Mouse (Mus musculus) c-Kit-positive CD71-positive TER-119-positive erythroid progenitor cells, embryonic 14.5 days (primary cell): Measurements from ENCODE around the gene Scgb1a1.
"Not testable (repeated sequence)": the region's sequence is repeated elsewhere in the genome, so short reads cannot be mapped to it uniquely, and the experiment has no call there.

Experiments
- DNase-seq: peaks from one replicate; pipeline ENCODE4 v3.0.0-alpha.2; 2013; ENCODE audit warnings: low spot score

Scgb1a1 gene

DNA sequence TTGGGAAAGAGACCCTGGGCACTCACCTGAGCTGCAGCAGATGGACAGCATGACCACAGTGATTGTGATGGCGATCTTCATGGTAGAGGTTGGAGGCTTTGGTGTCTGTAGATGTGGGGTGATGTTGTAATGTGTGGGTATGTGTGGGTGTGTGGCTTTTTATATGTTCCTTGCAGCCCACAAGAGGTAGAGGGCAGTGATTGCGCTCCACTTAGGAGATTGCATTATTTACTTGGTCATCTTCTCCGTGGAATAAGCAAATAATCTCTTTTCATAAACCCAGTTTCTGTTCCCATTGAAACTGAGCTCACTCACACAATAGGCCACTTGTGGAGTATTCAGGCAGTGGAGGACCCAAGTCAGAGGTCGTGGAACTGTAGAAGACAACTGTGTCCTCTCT, at the start of gene Scgb1a1:
TSS of gene Scgb1a1 (minus strand) at position 138 of the 400 bp plus-strand sequence.
- no peak for DNase-seq

DNA sequence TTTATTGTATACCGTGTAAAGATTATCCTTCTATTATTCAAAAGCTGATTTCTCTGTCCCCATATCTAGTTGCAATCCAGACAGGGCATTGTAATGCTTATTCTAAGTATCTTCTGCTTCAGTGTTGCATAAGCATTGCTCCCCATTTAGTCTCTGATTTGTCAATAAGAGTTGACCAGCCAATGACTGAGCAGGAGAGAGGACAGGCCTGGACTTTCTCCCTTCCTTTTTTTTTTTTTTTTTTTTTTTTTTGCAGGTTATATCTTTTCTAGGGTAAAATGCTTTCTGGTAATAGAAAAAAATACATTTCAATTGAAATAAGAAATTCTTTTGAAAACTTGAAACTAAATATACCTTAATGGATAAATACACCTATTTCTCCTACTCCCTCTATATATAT, 49.4 kb upstream of the Scgb1a1 start:
- DNase-seq, result no peak

DNA sequence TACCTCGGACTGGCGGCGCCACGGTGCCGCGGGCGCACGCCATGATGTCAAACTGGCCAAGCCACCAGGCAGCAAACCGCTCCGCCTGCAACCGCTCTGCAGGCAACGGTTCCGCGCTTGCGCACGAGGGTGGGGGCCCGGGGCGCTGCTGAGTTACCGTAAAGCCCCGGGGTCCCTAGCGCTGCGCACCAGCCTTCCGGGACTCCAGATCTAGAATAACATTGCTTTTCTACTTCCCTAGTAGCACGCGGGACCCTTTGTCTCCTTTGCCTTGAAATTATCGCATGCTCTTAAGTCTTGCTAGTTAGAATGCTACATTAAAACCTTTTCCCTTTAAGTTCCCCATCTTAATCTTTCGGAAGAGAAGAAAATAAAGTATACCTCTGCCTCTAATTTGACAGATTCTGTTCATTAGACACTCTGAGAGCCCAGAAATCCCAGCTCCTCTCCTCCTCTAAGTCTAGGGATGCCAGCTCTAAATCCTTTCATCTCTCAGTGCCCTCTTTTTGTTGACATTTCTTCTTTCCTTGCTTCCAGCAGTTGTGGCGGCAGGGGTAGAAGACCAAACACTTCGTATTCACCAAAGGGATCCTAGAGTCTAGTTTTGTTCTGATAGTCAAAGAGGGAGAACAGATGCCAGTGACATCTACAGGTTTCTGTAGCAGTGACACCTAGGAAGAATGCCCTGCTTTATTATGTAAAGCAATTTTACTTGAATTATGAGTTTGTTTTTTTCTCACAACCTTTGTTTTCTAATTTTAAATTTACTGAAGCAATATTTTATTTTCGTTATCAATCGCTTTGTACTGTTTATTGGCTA, 48.0 kb upstream of the Scgb1a1 start, which contains the start of gene Asrgl1:
TSS of gene Asrgl1 (minus strand) at position 125 of the 820 bp plus-strand sequence.
- peak; percentile 75 for DNase-seq

DNA sequence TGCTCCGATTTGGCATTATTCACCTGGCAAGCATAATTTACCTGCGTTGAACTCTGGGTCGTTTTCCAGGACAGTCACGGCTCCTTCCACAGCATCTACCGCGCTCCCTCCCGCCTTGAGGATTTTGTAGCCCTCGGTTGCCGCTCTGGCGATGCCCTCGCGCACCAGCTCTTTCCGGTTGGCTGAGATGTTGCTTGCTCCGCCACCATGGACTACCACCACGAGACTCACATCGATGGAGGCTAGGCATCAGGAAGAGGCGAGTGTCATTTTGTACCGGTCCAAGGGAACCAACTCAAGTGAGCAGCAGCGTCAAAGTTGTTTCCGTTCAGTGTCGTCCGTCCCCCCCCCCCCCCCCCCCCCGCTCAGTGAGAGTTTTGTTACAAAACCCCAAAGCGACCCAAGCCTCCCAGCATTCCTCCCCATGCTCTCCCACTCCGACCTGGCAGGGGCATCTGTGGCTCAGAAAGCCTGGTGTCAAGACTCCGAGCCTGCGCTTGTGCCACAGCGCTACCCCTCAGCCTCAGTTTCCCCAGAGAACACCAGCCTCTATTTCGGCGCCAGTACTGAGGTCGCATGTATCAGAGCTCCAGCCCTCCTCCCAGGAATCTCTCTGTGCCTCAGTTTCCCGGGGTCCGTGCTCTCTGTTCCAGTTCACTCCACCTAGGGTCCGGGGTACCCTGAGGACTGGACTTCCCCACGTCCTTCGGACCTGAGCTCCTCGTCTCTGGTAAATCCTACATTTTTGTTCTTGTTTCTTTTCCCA, 47.2 kb upstream of the Scgb1a1 start:
- peak; percentile 34 for DNase-seq

DNA sequence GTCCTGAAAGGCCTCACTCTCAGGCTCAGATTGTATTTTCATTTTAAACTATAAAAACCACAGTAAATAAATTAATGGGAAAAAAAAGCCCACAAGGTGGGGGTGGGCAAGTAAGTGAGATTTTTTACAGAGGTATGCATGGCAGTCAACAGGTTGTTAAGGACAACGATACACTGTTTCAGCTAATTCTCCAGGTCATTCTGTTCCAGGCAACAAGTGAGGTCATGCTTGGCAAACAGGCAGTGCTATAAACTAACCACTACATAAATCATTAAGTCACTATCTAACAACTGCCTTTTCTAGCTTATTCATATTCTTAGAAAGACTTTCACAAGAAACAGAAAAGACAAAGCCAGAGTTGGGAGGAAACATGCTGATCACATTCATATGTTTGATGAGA, 42.2 kb upstream of the Scgb1a1 start:
- DNase-seq, result no peak

DNA sequence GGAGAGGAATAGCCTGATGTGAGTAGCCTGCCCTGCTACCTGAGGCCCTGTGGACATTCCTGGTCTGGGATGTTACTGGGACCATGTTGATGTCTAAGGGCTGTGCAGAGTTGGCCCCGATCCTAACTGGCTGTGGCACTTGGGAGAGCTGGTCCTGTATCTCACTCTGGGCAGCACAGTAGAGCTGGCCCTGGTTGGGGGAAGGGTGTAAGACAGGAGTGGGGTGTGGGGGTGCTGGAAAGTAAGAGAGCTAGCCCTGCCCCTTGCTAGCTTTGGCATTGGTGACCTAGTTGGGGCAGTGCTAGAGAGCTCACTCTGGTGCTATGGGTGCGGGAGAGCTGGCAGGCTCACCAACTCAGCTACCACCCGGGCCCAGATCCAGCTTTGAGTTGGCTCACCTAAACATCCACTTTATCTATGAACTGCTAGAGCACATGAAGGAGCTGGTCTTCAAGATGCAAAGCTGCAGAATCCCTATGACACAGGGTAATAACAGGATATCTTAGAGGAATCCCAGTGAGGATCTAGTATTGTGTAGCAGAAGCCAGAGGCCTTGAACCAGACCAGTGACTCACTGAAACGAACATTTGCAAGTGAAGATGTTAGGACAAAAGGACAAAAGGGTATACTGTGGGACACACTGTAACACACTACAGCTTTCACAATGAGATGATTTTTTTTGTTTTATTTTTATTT, 40.9 kb upstream of the Scgb1a1 start:
- DNase-seq, result no peak

DNA sequence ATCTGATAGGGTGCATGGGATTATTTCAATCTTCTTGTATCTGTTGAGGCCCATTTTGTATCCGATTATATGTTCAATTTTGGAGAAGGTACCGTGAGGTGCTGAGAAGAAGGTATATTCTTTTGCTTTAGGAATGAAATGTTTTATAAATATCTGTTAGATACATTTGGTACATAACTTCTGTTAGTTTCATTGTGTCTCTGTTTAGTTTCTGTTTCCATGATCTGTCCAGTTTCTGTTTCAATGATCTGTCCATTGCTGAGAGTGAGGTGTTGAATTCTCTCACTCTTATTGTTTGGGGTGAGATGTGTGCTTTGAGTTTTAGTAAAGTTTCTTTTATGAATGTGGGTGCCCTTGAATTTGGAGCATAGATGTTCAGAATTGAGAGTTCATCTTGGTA, 36.2 kb upstream of the Scgb1a1 start:
- not testable (repeated sequence) for DNase-seq

DNA sequence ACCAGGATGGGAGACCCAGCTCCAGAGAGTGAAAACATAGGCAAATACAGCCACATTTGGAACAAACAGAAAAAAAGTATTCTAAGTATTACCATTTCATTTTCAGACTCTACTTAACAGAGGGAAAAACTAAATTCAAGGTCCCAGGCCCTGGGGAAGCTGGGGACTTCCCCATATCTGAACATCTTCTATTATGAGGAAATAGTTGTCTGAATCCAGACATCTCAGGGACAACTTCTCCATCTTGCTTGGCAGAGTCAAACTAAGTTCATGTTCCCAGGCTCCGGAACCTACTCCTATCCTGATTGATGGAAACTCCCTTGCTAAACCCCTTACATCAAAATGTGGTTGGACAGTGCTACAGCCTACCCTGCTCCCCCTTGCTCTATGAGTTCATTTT, 34.6 kb upstream of the Scgb1a1 start:
- DNase-seq, result no peak

DNA sequence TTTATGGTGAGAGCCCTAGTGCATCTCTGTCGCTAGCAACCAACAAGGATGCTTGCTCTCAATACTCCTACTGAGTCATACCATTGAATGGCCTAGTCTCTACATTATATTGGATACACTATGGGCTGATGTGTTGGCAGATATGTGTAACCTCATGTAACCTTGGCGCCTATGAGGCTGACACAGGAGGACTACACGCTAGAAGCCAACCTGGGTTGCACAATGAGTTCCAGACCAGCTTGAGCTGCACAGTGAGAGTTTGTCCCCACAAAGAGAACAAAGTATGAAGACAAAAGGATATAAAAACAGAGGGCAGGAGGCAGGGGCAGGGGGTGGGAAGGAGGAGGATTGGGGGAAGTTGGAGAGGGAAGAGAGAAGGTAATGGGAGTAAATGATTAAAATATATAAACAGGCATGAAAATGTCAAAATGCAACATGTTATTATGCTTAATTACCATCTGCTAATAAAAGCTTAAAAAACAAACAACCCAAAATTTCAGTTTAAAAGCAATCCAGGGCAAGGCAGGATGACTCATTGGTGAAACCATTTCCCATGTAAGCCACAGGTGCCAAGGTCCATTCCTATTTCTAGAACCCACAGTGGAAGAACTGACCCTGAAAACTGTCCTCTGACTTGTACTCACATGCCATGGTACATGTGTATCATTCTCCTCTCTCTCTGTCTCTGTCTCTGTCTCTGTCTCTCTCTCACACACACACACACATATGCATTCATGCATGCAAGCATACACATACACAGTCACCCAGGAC, 32.1 kb upstream of the Scgb1a1 start:
- DNase-seq, result no peak

DNA sequence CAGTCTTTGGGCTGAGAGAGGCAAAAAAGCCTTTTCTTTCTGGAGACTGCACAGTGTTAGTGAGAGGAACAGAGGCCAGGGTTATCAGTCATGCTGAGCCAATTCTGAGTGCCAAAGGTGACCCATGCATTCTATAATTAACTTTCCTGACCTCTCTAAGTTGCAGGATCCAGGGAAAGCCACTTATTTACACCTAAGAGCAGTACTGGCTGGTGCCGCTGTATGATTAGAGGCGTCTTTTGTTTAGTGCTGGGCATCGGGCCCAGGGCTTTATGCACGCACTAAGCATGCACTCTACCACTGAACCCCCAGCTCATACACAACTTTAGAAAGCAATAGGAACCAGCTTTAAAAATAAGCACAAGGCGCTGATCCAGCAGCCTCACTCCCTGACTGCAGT, 29.5 kb upstream of the Scgb1a1 start:
- DNase-seq, result no peak

DNA sequence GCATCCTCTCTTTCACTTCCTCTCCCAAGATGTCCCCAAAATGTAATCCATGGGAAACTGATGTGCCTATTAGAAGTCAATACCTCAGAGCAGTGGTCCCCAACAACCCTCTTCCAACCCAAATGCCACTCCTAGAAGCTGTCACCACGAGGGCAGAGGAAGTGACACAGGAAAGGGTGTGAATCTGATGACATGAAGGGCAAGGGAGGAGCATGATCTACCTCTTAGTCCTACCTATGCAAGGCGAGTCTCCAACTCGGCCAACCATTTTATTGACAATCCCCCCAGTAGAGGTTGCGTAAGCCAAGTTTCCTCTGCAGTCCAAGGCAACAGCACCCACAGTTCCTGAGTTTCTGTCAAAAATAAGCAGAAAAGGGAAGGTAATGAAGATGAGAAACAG, 28.5 kb upstream of the Scgb1a1 start:
- DNase-seq, result no peak

DNA sequence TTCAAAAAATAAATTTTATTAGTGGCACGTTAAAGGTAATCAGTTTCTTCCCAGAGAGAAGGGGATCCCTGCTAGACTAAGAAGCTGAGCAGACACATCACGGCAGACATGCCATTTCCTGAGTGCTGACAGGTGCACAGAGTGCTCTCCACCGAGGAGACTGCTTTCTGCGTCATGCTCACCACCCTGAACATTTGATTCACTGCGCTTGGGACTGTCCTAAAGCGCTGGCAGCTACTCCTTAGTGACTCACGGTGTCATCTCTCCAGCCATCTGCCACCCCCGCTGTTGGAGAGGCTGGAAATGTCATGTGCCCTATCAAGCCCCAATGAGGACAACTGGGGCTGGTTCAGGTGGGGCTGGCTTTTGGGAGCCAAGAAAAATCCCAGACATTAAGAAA, 24.3 kb upstream of the Scgb1a1 start:
- no peak for DNase-seq

DNA sequence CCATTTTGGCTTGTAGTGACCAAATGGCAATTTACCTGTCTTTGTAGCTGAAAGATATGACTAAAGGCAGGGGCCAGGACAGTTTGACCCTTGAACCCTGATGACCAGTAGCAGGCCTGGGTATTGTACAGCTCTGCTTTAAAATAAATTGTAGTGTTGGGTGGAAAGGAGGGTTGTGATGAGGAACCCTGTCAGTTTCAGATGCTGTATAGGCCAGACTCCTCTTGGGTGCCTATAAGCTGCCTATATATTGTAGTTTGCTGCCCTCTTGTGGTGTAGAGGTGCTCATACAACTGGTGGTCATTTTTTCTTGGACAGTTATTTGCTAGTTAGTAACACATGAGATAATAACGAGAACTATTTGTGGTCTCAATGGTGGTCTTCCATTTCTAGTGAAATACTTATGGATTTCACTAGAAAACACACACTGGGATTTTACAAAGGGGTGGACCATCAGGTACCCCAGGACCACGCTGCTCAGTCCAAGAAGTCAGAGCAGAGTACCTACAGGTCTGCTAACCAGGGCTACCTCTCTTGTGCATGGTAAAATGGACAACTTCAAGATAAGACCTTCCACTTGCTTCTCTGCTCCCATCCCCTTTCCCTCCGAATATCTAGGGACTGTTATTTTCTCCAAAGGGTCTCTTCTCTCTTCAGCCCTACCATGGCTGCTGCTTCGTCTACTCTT, 22.6 kb upstream of the Scgb1a1 start:
- peak; percentile 72 for DNase-seq

DNA sequence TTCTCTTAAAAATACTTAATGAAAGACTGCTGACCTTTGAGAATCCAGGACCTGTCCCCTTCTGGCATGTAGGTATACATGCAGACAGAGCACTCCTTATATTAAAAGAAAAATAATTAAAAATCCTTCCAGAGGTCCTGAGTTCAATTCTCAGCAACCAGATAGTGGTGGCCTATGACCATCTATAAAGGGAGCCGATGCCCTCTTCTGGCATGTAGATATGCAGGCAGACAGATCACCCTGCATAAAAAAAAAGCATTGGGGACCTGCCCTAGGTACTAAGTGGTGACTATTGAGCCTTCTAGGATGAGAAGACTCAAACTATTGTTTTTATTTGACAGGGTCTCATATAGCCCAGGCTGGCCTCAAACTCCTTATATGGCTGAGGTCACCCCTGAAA, 20.8 kb upstream of the Scgb1a1 start:
- no peak for DNase-seq

DNA sequence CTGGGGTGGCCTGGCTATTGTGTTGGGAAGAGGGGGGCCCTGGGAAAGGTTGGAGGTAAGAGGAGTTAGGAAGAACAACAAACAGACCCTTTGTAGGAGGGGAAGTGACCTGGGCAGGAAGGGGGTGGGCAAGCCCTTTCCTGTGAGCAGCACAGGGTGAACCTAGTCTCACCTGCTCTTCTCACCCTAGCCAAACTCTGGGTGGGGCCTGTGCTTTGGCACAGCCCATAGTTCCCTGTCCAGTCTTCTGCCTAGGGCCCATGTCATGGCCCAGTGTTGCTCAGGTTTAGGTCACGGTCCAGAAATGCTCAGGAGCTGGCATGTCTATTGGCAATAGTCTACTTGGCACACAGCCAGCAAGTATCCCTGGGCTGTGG, 19.6 kb upstream of the Scgb1a1 start:
- DNase-seq, result no peak

DNA sequence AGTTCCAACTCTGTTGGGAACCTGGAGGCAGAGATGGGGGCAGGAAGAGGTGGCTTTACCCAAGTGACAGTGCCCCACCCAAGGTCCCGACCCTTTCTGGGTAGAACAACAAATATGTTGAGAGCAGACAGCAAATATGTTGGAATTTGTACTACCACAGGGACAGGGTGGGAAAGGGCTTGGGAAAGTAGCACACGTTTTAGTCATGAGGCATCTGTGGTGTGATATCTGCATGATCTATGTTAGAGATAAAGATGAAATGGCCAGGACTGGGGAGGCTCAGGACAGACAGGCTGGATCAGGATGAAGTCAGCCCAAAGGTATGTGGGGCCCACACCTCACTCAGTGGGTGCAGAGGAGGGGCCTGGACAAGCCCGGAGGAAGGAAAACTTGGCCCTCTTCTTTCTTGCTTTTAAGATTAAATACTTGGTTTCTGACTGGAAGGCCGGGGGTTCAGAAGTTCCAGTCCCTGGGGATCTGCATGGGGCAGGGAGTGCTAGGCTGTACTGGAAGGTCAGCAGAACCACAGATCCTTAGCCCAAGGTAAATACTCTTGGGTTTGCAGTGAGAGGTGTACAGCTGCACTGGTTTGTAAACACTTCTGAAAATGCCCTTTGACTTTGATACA, 19.1 kb upstream of the Scgb1a1 start:
- DNase-seq, result no peak

DNA sequence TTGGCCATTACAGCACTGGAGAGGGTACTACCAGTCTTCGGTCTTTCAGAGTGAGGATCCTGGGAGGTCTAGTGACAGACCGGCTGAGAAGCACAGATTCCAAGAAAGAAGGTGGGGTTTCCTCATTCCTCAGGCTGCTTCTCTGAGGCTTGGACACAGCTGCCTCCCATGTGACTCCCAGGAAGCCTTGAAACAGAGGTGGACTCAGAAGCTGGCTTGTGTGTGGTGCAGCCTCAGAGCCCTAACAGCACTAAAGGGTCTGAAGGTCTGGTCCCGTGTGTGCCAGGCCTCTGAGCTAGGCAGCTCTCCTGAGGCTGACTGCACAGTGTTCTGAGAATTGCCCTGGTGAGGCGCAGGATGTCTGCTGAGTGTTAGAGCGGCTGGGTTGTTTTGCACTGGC, 18.3 kb upstream of the Scgb1a1 start:
- no peak for DNase-seq

DNA sequence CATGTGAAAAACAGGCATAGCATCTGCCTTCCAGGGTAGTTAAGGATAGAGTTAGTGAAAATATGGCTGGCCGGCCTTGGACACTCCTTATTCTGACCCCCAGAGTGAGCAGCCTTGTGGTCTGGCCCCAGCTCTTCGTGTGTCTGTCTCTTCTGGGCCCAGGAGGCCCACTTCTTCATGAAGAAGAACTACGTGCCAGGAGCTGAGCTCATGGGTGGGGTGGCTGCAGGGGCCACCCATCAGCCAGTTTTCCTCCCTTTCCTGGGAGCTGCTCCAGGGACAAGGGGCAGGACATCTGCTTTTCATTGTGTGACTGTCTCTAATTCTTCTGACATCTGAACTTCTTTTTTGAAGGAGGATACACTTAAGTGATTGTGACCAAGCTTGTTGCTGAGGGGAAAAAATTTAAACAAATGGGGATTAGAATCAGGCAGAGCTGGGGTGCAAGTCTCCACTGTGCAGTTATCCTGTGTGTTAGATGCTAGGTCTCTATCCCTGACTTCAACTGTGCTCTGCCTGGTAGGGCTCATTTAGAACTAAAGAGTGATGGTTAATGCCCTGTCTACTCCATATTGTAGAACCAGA, 17.4 kb upstream of the Scgb1a1 start:
- no peak for DNase-seq

DNA sequence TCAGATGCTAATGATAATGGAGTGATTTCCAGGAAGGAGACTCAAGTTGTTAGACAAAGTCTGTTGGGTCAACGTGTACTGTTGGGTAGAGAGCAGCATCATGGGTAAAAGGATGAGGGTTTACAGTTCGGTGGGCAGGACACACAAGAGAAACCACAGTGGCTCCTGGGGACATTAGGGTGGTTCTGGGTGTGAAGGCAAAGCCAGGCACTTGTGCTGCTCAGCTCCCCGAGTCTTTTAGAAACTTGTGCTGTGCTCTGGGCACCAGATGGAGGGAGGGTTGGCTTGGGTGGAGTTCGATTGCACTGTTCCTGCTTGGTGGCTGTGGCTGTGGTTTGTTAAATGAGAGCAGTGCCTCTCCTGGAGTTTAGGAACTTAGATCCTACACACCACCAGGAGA, 16.2 kb upstream of the Scgb1a1 start:
- no peak for DNase-seq

DNA sequence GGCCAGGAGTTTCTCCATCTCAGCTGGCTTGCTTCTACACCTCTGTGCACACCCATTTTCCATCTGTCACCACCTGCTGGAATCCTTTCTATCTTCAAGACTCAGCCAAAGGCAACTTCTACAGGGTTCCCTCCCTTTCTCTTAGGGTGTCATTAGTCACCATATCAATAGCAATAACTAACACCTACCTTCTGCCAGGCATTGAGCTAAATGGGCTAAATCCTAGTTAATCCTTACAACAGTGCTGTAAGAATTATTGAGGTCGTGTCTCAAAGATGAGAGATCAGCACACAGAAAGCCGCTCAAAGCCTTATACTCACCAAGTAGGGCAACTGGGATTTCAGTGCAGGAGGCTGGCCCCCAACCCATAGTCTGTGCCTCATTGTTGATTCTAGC, 13.3 kb upstream of the Scgb1a1 start:
- no peak for DNase-seq
